Mouse (Mus musculus): ENCODE data around the gene Hcn1. TPM values are rescaled to one million over a fixed set of nuclear protein-coding genes. Genes with fewer than 3 reads are reported as not detected.
"Not testable (repeated sequence)": the region's sequence is repeated elsewhere in the genome, so short reads cannot be mapped to it uniquely, and the experiment has no call there.

The Hcn1 gene
- total RNA-seq, 2 experiments from 2014 or later, result not detected

DNA sequence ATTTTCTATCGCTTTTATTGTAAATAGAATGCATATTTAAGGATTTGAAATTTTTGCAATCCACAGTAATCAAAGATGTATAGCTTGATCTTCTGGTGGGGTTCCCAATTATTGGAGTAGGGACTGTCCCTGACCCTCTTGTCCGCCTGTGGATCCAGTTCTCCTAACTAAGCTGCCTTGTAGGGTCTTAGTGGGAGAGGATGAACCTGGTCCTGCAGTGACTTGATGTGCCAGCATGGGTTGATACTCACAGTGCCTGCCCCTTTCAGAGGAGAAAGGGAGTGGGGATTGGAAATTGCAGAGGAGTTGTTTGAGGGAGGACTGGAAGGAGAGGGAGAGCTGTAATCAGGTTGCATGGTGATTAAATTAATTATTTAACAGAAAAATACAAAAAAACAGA, 398.4 kb downstream of the Hcn1 start:
- no peak for ATAC-seq (replicated peaks; ENCODE audit: poor library complexity)

DNA sequence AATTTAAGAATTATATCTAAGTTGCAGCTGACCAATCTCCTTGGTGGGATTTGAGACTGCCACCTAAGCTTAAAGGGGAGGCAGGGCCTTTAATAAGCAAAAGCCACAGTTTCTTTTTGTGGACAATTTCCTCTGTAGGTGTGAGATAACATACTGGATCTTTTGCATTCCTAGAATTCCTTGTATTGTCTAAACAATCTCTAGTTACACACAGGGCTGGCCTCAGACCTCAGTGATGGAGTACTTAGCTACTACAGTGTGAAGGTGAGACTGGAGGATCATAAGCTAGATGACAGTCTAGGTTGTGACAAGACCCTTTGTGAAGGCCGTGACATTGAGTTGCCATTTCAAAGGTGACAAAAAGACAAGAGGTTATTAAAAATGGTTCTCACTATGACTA, 419.1 kb downstream of the Hcn1 start:
- ATAC-seq (replicated peaks; ENCODE audit: poor library complexity), result no peak

DNA sequence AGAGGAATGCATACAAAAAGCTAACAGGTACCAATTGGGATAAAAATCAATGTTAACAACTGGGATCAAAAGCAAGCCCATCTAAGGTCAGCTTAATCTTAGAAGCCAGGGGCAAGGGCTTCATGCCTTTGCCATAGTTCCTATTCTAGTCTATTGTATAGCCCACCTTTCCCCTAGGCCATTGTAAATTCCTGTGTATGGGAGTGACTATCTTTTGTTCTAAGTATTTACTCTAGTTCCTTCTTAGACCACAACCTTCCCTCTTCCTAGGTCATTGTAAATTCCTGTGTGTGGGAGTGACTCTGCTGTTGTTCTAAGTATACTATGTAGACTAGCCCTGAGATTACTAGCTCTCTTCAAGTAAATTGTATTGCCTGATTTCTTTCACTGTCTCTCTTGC, 420.8 kb downstream of the Hcn1 start:
- not testable (repeated sequence) for ATAC-seq (replicated peaks; ENCODE audit: poor library complexity)

DNA sequence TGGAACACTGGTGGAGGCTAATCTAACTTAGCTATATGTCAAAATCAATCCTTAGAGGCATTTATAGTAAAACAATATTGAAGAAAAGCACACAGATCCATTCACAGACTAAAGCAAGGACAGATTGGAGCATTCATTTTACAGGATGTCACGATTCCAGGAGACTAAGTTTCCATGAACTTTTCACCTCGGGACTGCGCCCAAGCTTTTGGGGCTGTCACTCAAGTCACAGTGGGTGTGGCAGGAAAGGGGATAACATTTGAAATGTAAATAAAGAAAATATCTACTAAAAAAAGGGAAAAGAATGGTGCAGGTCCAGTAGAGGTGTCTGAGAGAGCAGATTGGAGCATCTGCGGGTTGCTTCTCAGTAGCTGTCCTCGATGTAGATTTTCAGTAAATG, 421.3 kb downstream of the Hcn1 start:
- no peak for ATAC-seq (replicated peaks; ENCODE audit: poor library complexity)

DNA sequence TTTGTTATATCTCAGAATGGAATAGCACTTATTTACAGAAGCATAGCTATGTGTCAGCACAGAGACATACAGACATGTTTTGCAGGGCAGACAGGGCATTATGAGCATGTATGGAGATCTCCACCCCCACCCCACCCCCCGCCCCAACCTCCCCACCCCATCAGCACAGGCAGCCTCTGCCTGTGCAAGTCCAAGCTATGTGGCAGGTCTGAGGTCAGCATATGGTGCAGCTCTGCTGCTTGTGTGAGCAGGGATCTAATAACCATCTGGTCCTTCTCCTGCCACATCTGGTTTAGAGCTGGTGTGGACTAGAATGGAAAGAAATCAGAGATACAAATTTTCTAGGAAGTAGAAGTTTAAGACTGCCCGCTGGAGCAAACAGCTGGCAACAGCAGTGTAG, 424.4 kb downstream of the Hcn1 start:
- no peak for ATAC-seq (replicated peaks; ENCODE audit: poor library complexity)

DNA sequence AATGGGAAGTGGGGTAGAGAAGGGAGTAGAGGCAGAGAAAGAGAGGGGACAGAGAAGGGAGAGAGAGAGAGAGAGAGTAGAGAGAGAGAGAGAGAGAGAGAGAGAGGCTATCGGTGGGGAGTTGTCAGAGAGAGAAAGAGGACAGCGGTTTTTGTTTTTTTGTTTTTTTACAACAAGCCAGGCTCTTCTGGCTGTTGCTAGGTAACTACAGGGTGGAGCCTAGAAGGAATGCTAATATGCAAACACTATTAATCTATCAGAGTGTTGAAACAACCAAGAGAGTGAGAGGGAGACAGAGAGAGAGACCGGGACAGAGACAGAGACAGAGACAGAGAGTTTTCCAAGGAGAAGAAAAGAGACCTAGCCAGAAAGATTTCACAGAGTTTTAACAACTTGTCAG, 425.7 kb downstream of the Hcn1 start:
- ATAC-seq (replicated peaks; ENCODE audit: poor library complexity), result no peak

DNA sequence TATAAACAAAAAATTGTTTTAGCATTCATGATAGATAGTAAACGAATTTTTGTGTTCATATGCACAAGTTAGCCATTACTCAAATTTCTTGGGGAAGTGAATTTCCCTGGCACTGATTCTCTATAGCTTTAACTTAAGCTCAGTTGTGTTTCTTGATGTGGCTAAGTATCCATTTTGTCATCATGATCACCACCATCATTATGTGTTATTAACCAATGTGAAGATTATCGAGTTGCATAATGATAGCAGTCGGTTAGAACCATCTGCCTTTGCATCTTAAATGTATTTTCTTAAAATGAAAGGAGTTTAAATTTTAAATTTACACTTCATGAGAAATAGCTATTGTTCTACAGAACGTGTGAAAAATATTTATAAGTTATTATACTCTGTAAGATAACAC, 426.5 kb downstream of the Hcn1 start:
- ATAC-seq (replicated peaks; ENCODE audit: poor library complexity), result no peak

DNA sequence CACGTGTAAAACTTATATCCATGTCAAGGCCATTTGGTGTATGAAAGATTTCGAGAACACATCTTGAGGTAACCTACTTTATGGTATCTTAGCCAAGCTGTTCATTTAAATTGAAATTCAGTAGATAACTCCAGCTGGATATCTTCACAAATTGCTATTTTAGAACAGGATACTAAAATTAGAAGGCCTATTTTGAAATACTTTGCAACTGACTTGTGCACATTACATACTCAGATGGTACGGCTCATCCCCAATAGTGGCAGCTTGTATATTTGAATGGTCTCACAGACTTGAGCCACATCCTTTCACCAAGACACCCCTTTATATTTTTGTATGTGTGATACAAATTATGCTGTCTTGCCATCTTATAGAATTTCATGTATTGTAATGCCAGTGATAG, 427.5 kb downstream of the Hcn1 start:
- no peak for ATAC-seq (replicated peaks; ENCODE audit: poor library complexity)

DNA sequence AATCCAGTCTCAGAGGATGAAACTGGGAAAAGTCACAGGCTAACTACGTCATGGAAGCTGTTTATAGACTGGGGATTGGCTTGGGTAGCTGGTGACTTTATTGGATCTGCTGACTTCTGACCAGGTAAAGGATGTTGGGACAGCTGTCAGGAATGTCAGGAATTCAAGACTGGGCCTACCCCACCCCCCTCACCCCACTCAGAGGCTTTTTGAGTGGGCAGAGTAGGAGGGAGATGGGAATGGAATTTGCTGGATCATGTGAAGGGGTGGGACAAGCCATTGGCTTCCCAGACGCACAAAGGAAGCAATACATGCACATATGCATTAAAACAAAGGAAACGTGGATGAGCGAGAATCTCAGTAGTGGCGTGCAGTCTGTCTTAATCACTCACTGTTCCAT, 433.5 kb downstream of the Hcn1 start:
- no peak for ATAC-seq (replicated peaks; ENCODE audit: poor library complexity)
